Mouse (Mus musculus): ENCODE results near the gene 4930402H24Rik.

The 4930402H24Rik gene

DNA sequence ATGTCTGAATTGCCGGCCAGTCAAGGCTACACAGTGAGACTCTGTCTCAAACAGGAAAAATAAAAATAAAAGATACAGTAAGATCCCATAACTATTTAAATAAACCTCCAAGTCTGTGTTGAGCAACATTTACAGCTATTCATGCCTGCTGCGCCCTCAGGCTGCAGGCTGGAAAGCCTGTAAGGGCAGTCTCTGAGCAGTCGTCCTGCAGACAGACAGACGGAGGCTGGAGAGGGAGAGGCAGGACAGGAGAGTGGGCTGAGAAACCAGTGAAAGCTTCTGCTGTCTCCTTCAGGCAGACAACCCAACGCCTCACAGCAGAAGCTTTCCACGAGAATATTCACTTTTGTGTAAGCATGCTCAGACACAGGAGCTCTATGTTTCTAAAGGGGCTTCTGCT is 92.5 kb downstream of the 4930402H24Rik start:
- no peak for DNase-seq (ENCODE audit: low read depth, low spot score)

- peak; percentile 44 for DNase-seq (ENCODE audit: low read depth, low spot score)
Measured at GRCm38 (mm10) chr2:130812487-130812886, 93.7 kb downstream of the 4930402H24Rik start.

DNA sequence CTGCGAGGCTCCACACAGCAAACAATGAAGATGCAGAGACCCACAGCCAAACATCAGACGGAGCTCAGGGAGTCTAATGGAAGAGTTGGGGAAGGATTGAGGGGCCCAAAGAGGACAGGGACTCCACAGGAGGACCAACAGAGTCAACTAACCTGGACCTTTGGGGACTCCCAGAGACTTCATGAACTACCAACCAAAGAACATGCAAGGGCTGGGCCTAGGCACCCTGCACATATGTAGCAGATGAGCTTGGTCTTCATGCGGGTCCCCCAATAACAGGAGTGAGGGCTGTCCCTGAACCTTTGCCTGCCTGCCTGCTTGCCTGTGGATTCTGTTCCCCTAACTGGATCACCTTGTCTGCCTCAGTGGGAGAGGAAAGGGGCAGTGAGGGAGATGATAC is 101.1 kb downstream of the 4930402H24Rik start:
- DNase-seq (ENCODE audit: low read depth, low spot score): no peak

- DNase-seq (ENCODE audit: low read depth, low spot score): no peak
Measured at GRCm38 (mm10) chr2:130803706-130804105, 102.5 kb downstream of the 4930402H24Rik start.

GRCm38 (mm10) chr2:130795731-130796130 is 110.5 kb downstream of the 4930402H24Rik start:
- DNase-seq (ENCODE audit: low read depth, low spot score): no peak

DNA sequence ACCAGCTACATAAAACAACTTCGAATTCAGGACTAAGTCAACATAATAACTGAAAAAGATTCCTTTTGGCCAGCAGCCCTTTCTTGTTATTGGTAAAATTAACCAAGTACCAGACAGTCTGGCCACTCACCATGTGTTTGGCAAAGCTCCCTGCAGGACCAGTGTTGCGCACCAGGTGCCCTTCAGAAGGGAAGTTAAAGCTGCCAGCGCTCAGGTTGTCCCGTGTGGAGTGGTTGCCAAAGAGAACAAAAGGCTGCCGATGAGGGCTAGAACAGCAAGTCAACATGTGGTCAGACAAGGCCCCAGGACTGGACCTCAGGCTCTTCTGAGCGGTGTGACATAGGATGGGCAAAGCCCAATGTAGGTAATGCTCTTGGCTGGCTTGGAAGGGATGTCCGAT is 114.5 kb downstream of the 4930402H24Rik start:
- no peak for DNase-seq (ENCODE audit: low read depth, low spot score)

DNA sequence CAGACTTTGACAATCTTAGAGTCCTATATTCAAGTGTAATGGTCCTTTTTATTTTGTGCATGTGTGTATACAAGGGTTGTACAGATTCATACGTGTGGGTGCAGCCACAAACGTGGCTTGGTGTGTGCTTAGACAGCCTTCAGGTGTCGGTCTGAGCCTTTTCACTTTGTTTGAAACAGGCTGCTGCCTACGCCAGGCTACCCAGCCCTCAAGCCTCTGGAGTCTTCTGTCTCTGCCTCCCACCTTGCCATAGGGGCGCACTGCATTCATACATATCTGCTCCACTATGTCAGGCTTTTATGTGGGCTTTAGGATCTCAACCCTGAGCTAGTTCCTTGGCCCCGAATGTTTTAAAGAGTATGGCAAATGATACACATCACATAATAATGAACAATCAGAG is 116.6 kb downstream of the 4930402H24Rik start:
- DNase-seq (ENCODE audit: low read depth, low spot score): no peak

- no peak for DNase-seq (ENCODE audit: low read depth, low spot score)
Measured at GRCm38 (mm10) chr2:130789039-130789438, 117.2 kb downstream of the 4930402H24Rik start.

DNA sequence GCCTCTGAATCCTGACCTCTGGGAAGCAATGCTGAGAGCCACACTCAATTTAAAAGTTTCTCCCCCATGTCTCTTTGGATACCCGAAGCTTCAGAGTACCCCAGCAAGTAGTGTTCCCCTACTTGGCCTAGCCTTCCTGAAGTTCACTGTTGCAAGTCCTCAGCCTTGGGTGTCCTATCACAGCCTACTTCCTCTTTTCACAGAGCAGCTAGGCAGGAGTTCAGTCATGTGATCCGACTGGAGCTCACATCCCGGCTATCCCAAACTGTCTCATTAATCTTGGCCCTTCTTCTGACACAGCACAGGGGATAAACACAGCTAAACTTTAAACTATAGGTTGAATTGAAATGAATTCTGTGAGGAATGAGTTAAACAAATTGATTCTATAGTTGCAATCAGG is 121.3 kb downstream of the 4930402H24Rik start:
- no peak for DNase-seq (ENCODE audit: low read depth, low spot score)

DNA sequence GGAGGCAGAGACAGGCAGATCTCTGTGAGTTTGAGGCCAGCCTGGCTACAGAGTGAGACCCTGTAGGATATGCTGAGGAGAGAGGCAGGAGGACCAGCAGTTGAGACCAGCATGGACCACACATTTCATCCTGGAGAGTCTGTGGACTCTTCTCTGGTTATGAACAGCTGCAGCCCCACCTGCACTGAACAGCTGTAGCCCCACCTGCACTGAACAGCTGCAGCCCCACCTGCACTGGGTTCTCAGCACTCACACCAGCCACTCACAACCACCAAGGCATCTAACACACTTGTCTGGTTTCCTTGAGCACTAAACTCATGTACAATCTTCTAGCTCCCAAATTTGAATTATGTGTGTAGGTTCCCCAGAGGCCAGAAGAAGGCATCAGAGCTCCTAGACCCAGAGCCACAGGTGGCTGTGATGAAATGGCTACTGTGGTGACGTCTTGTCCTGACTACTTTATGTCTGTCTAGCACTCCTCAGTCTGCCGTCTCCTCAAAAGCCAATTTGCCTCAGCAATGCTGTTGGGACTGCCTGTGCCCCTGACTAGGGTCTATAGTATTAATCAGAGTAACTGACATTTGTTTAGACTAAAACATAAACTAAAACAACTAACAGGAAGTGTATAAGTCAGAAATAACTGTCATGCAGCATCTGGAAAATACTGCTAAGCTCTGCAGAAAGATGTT is 125.4 kb downstream of the 4930402H24Rik start:
- no peak for DNase-seq (ENCODE audit: low read depth, low spot score)

DNA sequence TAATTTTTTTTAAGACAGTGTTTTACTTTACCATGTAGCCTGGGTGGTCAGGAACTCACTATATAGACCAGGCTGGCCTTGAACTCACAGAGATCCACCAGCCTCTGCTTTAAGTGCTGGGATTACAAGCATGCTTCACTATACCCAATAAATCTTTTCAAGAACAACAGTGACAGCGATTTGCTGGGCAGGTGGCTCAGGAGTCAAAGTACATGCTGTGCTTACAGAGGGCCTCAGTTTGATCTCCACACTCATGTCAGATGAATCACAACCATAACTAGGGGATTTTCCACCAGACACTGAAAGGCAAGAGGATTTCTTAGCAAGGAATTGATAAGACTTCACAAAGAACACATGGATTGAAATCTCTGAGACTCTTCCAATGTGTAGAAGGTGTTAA is 126.3 kb downstream of the 4930402H24Rik start:
- DNase-seq (ENCODE audit: low read depth, low spot score): no peak

- DNase-seq (ENCODE audit: low read depth, low spot score): no peak
Measured at GRCm38 (mm10) chr2:130776610-130777009, 129.6 kb downstream of the 4930402H24Rik start.

DNA sequence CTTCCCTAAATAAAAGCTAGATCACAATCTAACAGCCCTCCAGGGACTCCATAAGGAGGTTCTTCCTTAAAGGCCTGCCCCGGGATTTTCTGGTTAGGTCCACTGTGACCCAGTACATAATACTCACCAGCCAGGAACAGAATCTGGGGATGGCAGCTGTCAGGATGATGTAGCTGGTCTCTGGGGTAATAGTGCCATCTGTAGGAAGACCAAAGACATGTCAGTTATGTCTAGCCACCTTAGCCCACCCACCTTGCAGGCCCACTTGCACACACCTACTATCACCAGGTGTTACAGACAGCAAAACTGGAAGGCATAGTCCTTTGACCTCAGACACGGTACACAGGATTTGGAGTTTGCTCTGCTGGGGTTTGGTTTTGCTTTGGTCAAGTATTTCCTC is 138.7 kb downstream of the 4930402H24Rik start:
- DNase-seq (ENCODE audit: low read depth, low spot score): peak; percentile 29

DNA sequence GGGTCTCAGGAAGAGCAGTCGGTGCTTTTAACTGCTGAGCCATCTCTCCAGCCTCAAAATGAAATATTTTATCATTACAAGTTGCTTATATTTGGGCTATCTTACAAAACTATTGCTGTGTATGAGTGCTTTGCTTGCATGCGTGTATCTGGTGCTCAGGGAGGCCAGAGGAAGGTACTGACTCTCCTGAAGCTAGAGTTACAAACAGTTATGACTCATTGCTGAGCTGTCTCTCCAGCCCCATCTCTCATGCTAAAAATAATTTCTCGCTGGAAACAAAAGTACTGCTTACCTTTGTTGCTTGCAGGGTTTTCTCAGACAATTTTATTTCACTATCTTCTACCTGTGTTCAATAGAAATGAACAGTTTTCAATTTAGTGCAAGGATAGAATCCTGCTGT is 140.8 kb downstream of the 4930402H24Rik start:
- DNase-seq (ENCODE audit: low read depth, low spot score): peak; percentile 57

GRCm38 (mm10) chr2:130760876-130761275 is 145.3 kb downstream of the 4930402H24Rik start:
- DNase-seq (ENCODE audit: low read depth, low spot score): no peak

GRCm38 (mm10) chr2:130755061-130755607 is 151.1 kb downstream of the 4930402H24Rik start:
- no peak for DNase-seq (ENCODE audit: low read depth, low spot score)

DNA sequence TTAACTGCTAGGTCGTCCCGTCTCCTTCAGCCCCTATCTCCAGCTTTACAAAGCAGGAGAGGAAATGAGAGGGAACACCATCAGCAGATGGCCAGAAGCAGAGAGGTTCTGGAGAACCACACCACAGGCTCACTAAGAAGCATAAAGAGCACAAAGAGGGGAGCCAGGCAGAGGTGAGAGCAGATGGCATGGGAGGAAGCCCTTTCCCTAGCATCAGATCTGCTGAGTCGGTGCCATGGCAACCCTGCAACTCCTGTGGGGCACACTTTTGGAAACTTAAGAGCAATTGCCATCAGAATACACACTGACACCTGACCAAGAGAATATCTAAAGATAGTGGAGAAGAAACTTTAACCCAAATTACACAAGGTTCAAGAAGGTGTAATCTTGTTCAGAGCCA is 151.6 kb downstream of the 4930402H24Rik start:
- DNase-seq (ENCODE audit: low read depth, low spot score): no peak

DNA sequence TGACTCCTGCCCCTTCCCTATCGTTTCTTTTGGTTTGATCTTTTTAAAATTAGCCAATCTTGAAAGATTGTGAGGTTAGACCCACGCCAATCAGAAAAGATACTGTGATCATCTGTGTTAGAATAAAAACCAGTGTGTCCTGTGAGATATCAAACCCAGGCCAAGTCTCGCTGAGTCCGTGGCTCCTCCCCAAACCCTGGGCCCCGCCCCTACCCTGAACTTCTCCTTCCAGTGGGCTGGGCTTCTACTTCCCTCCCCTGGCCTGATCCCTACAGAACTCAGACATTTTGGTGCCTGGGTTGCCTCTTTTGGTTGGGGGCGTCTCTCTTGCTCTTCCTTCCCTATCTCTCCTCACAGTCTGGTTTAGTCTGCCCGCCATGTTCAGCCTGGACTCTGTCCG is 155.8 kb downstream of the 4930402H24Rik start:
- DNase-seq (ENCODE audit: low read depth, low spot score): no peak

GRCm38 (mm10) chr2:130749708-130750107 is 156.5 kb downstream of the 4930402H24Rik start:
- DNase-seq (ENCODE audit: low read depth, low spot score): no peak

GRCm38 (mm10) chr2:130743576-130743975 is 162.6 kb downstream of the 4930402H24Rik start:
- no peak for DNase-seq (ENCODE audit: low read depth, low spot score)

DNA sequence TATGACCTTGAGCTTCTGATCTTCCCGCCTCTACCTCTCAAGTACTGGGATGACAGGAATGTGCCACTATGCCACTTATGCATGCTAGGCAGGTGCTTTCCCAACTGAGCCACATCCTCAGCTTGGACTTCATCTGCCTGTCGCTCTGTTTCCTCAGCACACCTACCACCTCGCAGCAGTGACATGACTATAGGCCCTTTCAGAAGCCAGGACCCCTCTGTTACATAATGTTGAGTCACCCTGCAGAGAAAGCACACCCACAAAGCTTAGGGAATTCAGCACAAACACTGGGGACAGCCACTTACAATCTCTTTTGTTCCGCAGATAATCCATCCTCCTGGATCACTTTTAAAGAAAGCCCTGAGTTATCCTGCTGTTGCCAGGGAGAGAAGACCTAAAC is 166.1 kb downstream of the 4930402H24Rik start:
- DNase-seq (ENCODE audit: low read depth, low spot score): no peak

GRCm38 (mm10) chr2:130738019-130738418 is 168.2 kb downstream of the 4930402H24Rik start:
- no peak for DNase-seq (ENCODE audit: low read depth, low spot score)

GRCm38 (mm10) chr2:130735281-130735680 is 170.9 kb downstream of the 4930402H24Rik start:
- no peak for DNase-seq (ENCODE audit: low read depth, low spot score)

DNA sequence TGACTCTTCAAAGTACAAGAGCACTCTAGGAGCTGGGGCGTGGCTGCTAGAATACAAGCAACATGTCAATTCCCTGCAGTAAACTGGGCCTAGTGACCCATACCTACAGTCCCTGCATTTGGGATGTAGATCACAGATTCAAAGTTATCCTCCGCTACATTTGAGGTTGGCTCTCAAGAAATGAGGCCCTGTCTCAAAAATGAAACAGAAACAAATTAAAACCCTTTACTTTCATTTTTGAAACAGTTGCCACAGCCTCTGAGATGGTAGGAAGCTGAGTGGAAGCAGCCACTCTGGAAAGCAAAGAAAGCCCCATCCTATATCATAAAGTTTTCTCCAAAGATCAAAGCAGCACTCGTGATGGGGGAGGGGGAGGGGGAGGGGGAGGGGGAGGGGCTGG is 172.8 kb downstream of the 4930402H24Rik start:
- no peak for DNase-seq (ENCODE audit: low read depth, low spot score)

Data from 3T3-L1 (cell line).